Mouse (Mus musculus) layer of hippocampus, adult 9-10 months (tissue): ENCODE results near the gene Pdk4.
A peak's percentile ranks its signal among the peaks of the same experiment; 100 is the strongest.

ENCODE experiments used
- DNase-seq: peaks from one replicate; pipeline ENCODE4 v3.0.0; 2022; ENCODE audit warnings: low spot score

Pdk4 gene

GRCm38 (mm10) chr6:5495961-5496853 lies at the start of gene Pdk4:
Pdk4 (minus strand) TSS chr6:5496309.
- DNase-seq, result peak; percentile 25

- no peak for DNase-seq
Measured at GRCm38 (mm10) chr6:5537855-5538365, 41.8 kb upstream of the Pdk4 start.

- DNase-seq, result no peak
Measured at GRCm38 (mm10) chr6:5535754-5536153, 39.6 kb upstream of the Pdk4 start.

- DNase-seq, result no peak
Measured at GRCm38 (mm10) chr6:5517091-5517490, 21.0 kb upstream of the Pdk4 start.

- no peak for DNase-seq
Measured at GRCm38 (mm10) chr6:5509757-5510156, 13.6 kb upstream of the Pdk4 start.

- no peak for DNase-seq
Measured at GRCm38 (mm10) chr6:5509303-5509702, 13.2 kb upstream of the Pdk4 start.

- no peak for DNase-seq
Measured at GRCm38 (mm10) chr6:5507821-5508220, 11.7 kb upstream of the Pdk4 start.

- DNase-seq, result no peak
Measured at GRCm38 (mm10) chr6:5506271-5506670, 10.2 kb upstream of the Pdk4 start.

- DNase-seq, result no peak
Measured at GRCm38 (mm10) chr6:5502810-5503209, 6.7 kb upstream of the Pdk4 start.

- DNase-seq, result no peak
Measured at GRCm38 (mm10) chr6:5501551-5501950, 5.4 kb upstream of the Pdk4 start.

GRCm38 (mm10) chr6:5498740-5499139 lies 2.6 kb upstream of the Pdk4 start:
- no peak for DNase-seq

GRCm38 (mm10) chr6:5496854-5497235 lies 736 bp upstream of the Pdk4 start:
- DNase-seq, result no peak

- DNase-seq, result no peak
Measured at GRCm38 (mm10) chr6:5485028-5485427, 11.1 kb downstream of the Pdk4 start.

- DNase-seq, result no peak
Measured at GRCm38 (mm10) chr6:5482270-5482783, 13.8 kb downstream of the Pdk4 start.

GRCm38 (mm10) chr6:5481066-5481465 lies 15.0 kb downstream of the Pdk4 start:
- DNase-seq, result no peak

GRCm38 (mm10) chr6:5474021-5474420 lies 22.1 kb downstream of the Pdk4 start:
- DNase-seq, result no peak

GRCm38 (mm10) chr6:5472692-5473091 lies 23.4 kb downstream of the Pdk4 start:
- DNase-seq, result no peak

GRCm38 (mm10) chr6:5470480-5471318 lies 25.4 kb downstream of the Pdk4 start:
- DNase-seq, result no peak

GRCm38 (mm10) chr6:5455836-5456235 lies 40.3 kb downstream of the Pdk4 start:
- no peak for DNase-seq

- DNase-seq, result no peak
Measured at GRCm38 (mm10) chr6:5449878-5450277, 46.2 kb downstream of the Pdk4 start.

- no peak for DNase-seq
Measured at GRCm38 (mm10) chr6:5448396-5448795, 47.7 kb downstream of the Pdk4 start.

- DNase-seq, result no peak
Measured at GRCm38 (mm10) chr6:5447546-5447945, 48.6 kb downstream of the Pdk4 start.

GRCm38 (mm10) chr6:5447013-5447412 lies 49.1 kb downstream of the Pdk4 start:
- DNase-seq, result no peak
